Mouse (Mus musculus) CH12.LX (cell line): ENCODE measurements around the gene Olfr1382. TPM values are rescaled to one million over a fixed set of nuclear protein-coding genes. Genes with fewer than 3 reads are reported as not detected.
"Not testable (repeated sequence)": the region's sequence is repeated elsewhere in the genome, so short reads cannot be mapped to it uniquely, and the experiment has no call there.

Experiments
- DNase-seq: peaks from one replicate; pipeline ENCODE4 v3.0.0-alpha.2; 2013; ENCODE audit errors: extremely low read depth
- H3K27ac ChIP-seq: 2 replicates; pipeline ENCODE4 v1.5.1; 2012; ENCODE audit warnings: low read depth, mild to moderate bottlenecking, control low read depth, moderate library complexity; ENCODE audit not compliant: insufficient read depth
- H3K27me3 ChIP-seq: replicated peaks from 2 replicates; pipeline ENCODE3; 2012; ENCODE audit warnings: inconsistent platforms
- H3K36me3 ChIP-seq, 2 experiments: replicated peaks in 1 of 2; 2 replicates each; pipeline versions ENCODE3 to v1.6.1; 2012; ENCODE audit warnings: inconsistent platforms in 1 of 2, low read length in 1 of 2, mild to moderate bottlenecking in 1 of 2, mixed read lengths in 1 of 2, moderate library complexity in 1 of 2; ENCODE audit not compliant: control insufficient read depth in 1 of 2, insufficient read depth in 1 of 2
- H3K4me1 ChIP-seq, 2 experiments: 2 replicates each; pipeline ENCODE4 v1.6.1; 2012; ENCODE audit warnings: inconsistent platforms in 1 of 2, moderate library complexity in 1 of 2; ENCODE audit not compliant: insufficient read depth in 2 of 2, control insufficient read depth in 1 of 2
- H3K4me2 ChIP-seq: 2 replicates; pipeline ENCODE4 v1.6.1; 2012; ENCODE audit warnings: low read depth, mild to moderate bottlenecking, control low read depth; ENCODE audit not compliant: poor library complexity, insufficient read depth, severe bottlenecking
- H3K4me3 ChIP-seq, 3 experiments: fragments of 150-350 bp in 1 of 3; sonication (generic) in 1 of 3; replicated peaks in 1 of 3; 2 replicates each; pipeline versions ENCODE3 to v1.5.1; 2011 to 2012; ENCODE audit warnings: low read depth in 2 of 3, low read length in 2 of 3, mild to moderate bottlenecking in 2 of 3, moderate library complexity in 2 of 3, control low read depth in 1 of 3, improper control_type of control experiment in 1 of 3, inconsistent platforms in 1 of 3, mixed read lengths in 1 of 3; ENCODE audit not compliant: poor library complexity in 1 of 3
- H3K79me2 ChIP-seq: replicated peaks from 2 replicates; pipeline ENCODE4 v1.6.1; 2012; ENCODE audit warnings: mild to moderate bottlenecking, moderate library complexity; ENCODE audit not compliant: control insufficient read depth, poor library complexity, insufficient read depth, severe bottlenecking; ENCODE audit errors: extremely low read depth
- H3K9ac ChIP-seq: 2 replicates; pipeline ENCODE4 v1.6.1; 2012; ENCODE audit warnings: low read depth, mild to moderate bottlenecking, control low read depth, moderate library complexity; ENCODE audit not compliant: insufficient read depth
- H3K9me3 ChIP-seq: replicated peaks from 2 replicates; pipeline ENCODE3; 2012; ENCODE audit warnings: low read length, inconsistent platforms, mixed read lengths
- CHD1 ChIP-seq: IDR thresholded peaks from 2 replicates; pipeline ENCODE4 v1.6.1; 2012; ENCODE audit warnings: low read depth, low read length, improper control_type of control experiment, inconsistent platforms
- CTCF ChIP-seq, 2 experiments: IDR thresholded peaks in 1 of 2; conservative IDR thresholded peaks in 1 of 2; 2 replicates each; pipeline ENCODE4 v1.5.1; 2011 to 2012; ENCODE audit warnings: low read depth in 2 of 2, low read length in 2 of 2, improper control_type of control experiment in 1 of 2, inconsistent platforms in 1 of 2, mild to moderate bottlenecking in 1 of 2, moderate library complexity in 1 of 2
- HCFC1 ChIP-seq: IDR thresholded peaks from 2 replicates; pipeline ENCODE4 v1.6.1; 2012; ENCODE audit warnings: low read depth, mild to moderate bottlenecking, inconsistent platforms, low read length, improper control_type of control experiment
- IRF4 ChIP-seq: IDR thresholded peaks from 2 replicates; pipeline ENCODE4 v1.6.1; 2014; ENCODE audit warnings: low read depth, mild to moderate bottlenecking, inconsistent platforms, low read length, improper control_type of control experiment
- JUND ChIP-seq: conservative IDR thresholded peaks from 2 replicates; pipeline ENCODE4 v1.6.1; 2011; ENCODE audit warnings: low read depth, low read length, improper control_type of control experiment
- MYC ChIP-seq: IDR thresholded peaks from 2 replicates; pipeline ENCODE4 v1.6.1; 2011; ENCODE audit warnings: low read depth, mild to moderate bottlenecking, improper control_type of control experiment, low read length
- RAD21 ChIP-seq: IDR thresholded peaks from 2 replicates; pipeline ENCODE4 v1.6.1; 2011; ENCODE audit warnings: low read depth, mild to moderate bottlenecking, low read length, improper control_type of control experiment, moderate library complexity
- SMC3 ChIP-seq: IDR thresholded peaks from 2 replicates; pipeline ENCODE4 v1.6.1; 2011; ENCODE audit warnings: low read depth, low read length, improper control_type of control experiment
- UBTF ChIP-seq: IDR thresholded peaks from 2 replicates; pipeline ENCODE4 v1.6.1; 2012; ENCODE audit warnings: low read depth, mild to moderate bottlenecking, inconsistent platforms, low read length, improper control_type of control experiment, moderate library complexity
- dilution Hi-C: fragments of 300-500 bp; cut with MboI; formaldehyde crosslinking; loops from 2 replicates; pipeline ENCODE4 v1.14.3; 2020; ENCODE audit warnings: low sequenced_read_pairs; ENCODE audit not compliant: extremely low pct_unique_long_range_greater_than_20kb, extremely low pct_ligation_motif_present
- in situ Hi-C: fragments of 300-500 bp; cut with MboI; formaldehyde crosslinking; loops from 3 replicates; pipeline ENCODE4 v1.14.3; 2019; ENCODE audit warnings: low sequenced_read_pairs, low pct_ligation_motif_present, low pct_unique_long_range_greater_than_20kb, mixed read lengths
- polyA plus RNA-seq: library from polyadenylated mRNA; unstranded; fragments of >175 nt; gene quantifications from 2 replicates; pipeline ENCODE4 v1.2.1, GENCODE M21; 2012; ENCODE audit warnings: low read depth; ENCODE audit not compliant: insufficient read length
- total RNA-seq, 2 experiments: library from RNA; depleted of rRNA; stranded (reverse); fragments of 300-350 nt in 1 of 2; fragments of >200 nt in 1 of 2; gene quantifications; 2 replicates each; pipeline ENCODE4 v1.2.3; 2012 to 2014

The Olfr1382 gene
- total and polyA plus RNA-seq, 3 experiments, result not detected

- no peak overlapping the region for H3K9ac ChIP-seq
- no peak overlapping the region for H3K27ac ChIP-seq
- dilution Hi-C loops, result no loop called here
- no peaks in the 10 kb centered on the region for H3K79me2 ChIP-seq
- H3K4me1 ChIP-seq, result no peaks in the 10 kb centered on the region
- no peak overlapping the region for H3K4me3 ChIP-seq
- TF ChIP-seq UBTF (no peak), MYC (no peak), HCFC1 (no peak), CHD1 (no peak), IRF4 (no peak), JUND (no peak)
- H3K36me3 ChIP-seq, result no peaks in the 10 kb centered on the region
- H3K27me3 ChIP-seq, result peaks cover 6% of the 10 kb centered on the region
- H3K4me2 ChIP-seq, result no peak overlapping the region
- in situ Hi-C loops, result no loop called here
- no peaks in the 10 kb centered on the region for H3K9me3 ChIP-seq
- no peak for DNase-seq
Measured at GRCm38 (mm10) chr11:49532761-49533160, 4.7 kb downstream of the Olfr1382 start.

GRCm38 (mm10) chr11:49536631-49537030 is 8.6 kb downstream of the Olfr1382 start:
- H3K9me3 ChIP-seq, dilution Hi-C loops, H3K4me1 ChIP-seq, H3K36me3 ChIP-seq, H3K27ac ChIP-seq, H3K9ac ChIP-seq, H3K79me2 ChIP-seq, H3K27me3 ChIP-seq, in situ Hi-C loops: not testable (repeated sequence)
- Histone ChIP-seq H3K4me2 (peak overlapping the region; percentile 21; the same call in 1 of the 2 replicates), H3K4me3 (peak overlapping the region in 1 of 3 experiments; percentile 32)
- DNase-seq, result peak; percentile 20
- TF ChIP-seq CTCF (conservative IDR thresholded peaks at IDR 0.05 in 1 of 2, IDR thresholded peaks at IDR 0.05 in 1 of 2; ENCODE audit: low read depth in 2 of 2, low read length in 2 of 2) (peak in 1 of 2 experiments; percentile 61; a peak in 2 of 4 replicates), SMC3 (peak; percentile 41), RAD21 (peak; percentile 54)

GRCm38 (mm10) chr11:49543149-49543548 is 15.1 kb downstream of the Olfr1382 start, which contains the start of gene Olfr1381:
Gene Olfr1381, plus strand, starts transcription at chr11:49543449.
- H3K27me3 ChIP-seq, H3K27ac ChIP-seq, H3K4me2 ChIP-seq, H3K9ac ChIP-seq, H3K4me1 ChIP-seq, H3K4me3 ChIP-seq, in situ Hi-C loops, H3K9me3 ChIP-seq, H3K36me3 ChIP-seq, dilution Hi-C loops, H3K79me2 ChIP-seq, DNase-seq: not testable (repeated sequence)
